Mouse (Mus musculus) cerebellum, postnatal 10 days (tissue): ENCODE data around the gene Vmn2r56.
A peak's percentile ranks its signal among the peaks of the same experiment; 100 is the strongest.
"Not testable (repeated sequence)": the region's sequence is repeated elsewhere in the genome, so short reads cannot be mapped to it uniquely, and the experiment has no call there.

ENCODE experiments used
- DNase-seq, 2 experiments: peaks; one replicate each; pipeline ENCODE4 v3.0.0; 2021; ENCODE audit warnings: mixed read lengths in 2 of 2

Gene Vmn2r56

GRCm38 (mm10) chr7:12734904-12735303 lies at the start of gene Vmn2r56:
TSS of gene Vmn2r56 (minus strand) at chr7:12735004.
- no peak for DNase-seq

DNA sequence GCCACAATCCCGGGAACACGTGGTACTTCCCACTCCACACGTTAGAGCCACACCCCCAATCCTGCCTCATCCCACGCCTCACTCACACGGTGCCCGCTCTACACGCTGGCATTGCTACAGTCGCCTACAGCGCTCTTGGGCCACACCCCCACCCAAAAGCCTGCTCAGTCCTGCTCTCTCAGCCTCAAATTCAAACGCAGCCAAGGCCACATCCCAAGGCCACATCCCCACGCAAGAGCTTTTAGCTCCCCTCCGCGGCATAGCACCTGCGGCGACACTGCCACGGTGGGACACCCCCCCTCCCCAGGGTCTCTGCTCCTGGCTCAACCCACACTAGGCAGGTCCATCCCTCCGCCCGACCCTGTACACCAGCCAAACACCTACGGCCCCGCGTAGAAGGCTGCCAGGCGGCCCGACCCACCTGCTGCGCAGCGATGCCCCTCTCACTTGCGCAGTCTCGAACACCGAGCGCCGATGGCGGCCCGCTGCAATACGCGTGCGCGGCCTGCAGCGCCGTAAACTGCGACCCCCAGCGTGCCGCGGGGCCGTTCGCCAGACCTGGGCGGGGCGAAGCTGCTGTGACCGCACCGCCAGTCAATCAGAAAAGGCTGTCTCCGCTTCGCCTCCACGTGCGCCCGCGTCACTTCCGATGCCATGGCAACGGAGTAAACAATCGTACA lies 45.5 kb upstream of the Vmn2r56 start:
- DNase-seq, result peak; percentile 98 to 99

- DNase-seq, result no peak
These were observed 45.0 kb upstream of the Vmn2r56 start for GRCm38 (mm10) chr7:12779782-12780150.

GRCm38 (mm10) chr7:12779141-12779540 lies 44.3 kb upstream of the Vmn2r56 start:
- DNase-seq, result peak; percentile 30 to 34

- DNase-seq, result peak; percentile 91
These were observed 39.8 kb upstream of the Vmn2r56 start for GRCm38 (mm10) chr7:12774606-12775005.

- peak; percentile 69 to 71 for DNase-seq
These were observed 39.3 kb upstream of the Vmn2r56 start for GRCm38 (mm10) chr7:12774111-12774510.

DNA sequence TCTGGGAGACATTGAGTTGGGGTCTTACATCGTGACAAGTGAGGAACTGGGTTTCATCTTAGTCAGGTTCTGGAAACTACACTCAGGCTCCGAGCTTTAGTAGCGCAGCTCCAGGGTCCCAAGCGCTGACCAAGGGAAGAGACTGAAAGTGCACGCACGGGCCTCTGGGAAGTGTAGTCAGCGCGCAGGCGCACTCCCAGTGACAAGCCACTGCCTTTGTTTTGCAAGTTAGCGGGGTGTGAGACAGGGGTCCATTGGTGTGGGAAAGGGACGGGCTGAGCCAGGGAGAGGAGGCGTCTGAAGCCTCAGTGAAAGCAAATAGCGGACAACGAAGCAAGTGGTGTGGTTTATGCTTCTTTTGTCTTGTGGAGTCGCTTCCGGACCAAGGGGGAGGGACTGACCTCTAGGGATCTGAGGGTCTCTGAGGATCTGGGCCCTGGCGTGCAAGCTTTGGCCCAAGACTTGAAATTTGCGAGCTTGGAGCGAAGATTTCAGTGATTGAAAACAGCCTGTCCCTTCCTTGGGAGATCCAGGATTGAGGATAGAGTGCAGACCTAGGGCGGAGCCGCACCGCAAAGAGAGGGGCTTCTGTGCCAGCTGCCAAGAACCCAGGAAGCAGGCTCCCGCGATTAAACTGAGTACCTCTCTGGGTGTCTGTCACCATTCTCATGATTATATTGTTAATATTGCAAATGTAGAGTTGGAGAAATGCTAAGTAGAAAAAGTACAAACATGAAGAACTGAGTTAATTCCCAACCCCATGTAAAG lies 14.8 kb upstream of the Vmn2r56 start:
- peak in 1 of 2 experiments; percentile 9 for DNase-seq

DNA sequence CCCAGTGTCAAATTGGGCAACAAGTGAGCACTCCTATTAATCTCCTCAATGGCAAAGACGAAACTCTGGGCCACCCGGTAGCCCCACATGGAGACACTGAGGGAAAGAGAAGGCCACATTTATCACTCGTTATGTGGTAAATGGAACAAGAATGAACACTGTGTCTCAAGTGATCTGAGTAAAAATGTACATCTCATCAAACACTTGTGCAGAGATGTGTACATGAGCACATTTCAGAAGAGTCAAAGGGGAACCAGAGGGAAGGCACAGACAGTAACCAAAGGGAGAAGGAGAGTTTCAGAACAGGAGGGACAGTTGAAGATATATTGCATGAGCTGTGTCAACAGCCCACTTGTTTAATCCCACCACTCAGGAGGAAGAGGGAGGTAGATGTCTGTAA lies 49.9 kb downstream of the Vmn2r56 start, which contains the start of gene Vmn2r55:
Gene Vmn2r55 (minus strand): TSS at position 101 of the 400 bp plus-strand sequence.
- not testable (repeated sequence) for DNase-seq

DNA sequence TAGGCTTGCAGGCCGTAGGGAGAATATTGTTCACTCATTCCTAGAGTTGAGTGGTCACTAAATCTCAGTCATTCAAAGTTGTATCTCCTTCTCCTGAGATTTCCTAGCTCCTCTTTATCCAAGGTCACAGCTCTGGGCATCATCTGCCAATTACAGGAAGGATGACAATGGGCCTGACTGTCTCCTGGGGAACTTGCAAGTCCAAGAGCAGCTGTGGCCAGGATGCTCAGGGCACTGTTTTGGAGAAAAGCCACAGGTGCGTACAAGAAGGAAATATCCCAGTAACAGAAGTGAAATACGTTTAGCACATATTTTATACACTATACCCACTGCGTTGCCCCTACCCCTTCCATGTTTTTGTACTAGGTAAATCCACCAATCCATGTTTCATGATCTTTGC lies 94.6 kb downstream of the Vmn2r56 start, which contains the start of gene Vmn2r54:
Gene Vmn2r54 (minus strand): TSS at position 101 of the 400 bp plus-strand sequence.
- DNase-seq, result not testable (repeated sequence)
